Mouse (Mus musculus): ENCODE results near the gene Oit1.

Oit1 gene

DNA sequence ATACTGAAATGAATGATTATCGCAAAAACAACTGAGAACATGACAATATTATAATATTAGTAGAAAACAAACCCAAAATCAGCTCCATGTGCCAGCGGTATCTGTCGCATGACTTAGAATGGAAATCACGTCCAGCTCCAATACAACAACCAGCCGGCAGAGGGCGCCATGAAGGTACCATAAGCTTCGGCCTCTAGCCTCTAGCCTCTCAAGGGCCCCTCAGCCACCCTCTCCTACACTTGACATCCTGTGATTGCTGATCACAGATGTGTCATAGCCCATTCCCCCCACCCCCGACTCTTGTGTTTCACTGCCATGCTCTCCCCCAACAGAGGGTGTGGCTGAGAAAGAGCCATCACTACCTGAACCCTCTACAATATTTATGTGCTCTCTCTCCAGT is 78.3 kb downstream of the Oit1 start:
- DNase-seq (ENCODE audit: low read depth, low spot score), result peak; percentile 84
